Mouse (Mus musculus): Measurements from ENCODE around the gene Lix1l. TPM values are rescaled to one million over a fixed set of nuclear protein-coding genes. Genes with fewer than 3 reads are reported as not detected.
"Not testable (repeated sequence)": the region's sequence is repeated elsewhere in the genome, so short reads cannot be mapped to it uniquely, and the experiment has no call there.

The Lix1l gene
- polyA plus RNA-seq, 2 experiments from 2014 or later = 0.41 to 0.77 TPM

DNA sequence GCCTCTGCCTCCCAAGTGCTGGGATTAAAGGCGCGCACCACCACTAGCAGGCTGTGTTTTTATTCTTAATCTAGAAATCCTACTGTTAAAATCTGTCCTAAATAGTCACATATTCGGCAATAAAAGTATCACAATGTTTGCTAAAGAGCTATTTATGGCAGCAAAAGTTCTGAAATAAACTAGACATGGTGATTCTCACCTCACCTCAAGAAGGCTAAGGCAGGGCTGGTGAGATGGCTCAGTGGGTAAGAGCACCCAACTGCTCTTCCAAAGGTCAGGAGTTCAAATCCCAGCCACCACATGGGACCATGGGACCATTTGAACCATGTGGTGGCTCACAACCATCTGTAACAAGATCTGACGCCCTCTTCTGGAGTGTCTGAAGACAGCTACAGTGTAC, 10.3 kb upstream of the Lix1l start:
- no peak for ATAC-seq

DNA sequence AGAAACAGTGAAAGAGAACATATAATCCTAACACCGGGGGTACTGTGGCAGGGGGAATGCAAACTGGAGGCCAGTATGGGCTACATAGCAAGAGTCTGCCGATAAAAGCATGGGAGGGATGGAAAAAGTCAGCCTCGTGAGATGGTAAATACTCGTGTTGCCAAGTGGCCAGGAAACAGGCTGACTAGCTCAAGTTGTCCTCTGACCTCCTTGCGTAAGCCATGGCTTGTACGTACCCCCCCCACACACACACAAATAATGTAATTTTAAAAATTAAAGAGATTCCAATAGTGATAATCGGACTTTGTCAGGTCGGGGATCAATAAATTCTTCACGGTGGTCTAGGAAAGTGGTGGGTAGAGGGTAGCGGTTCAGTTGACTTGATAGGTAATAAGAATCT, 7.6 kb upstream of the Lix1l start:
- peak; percentile 18 for ATAC-seq

GRCm38 (mm10) chr3:96593790-96594560, 7.0 kb upstream of the Lix1l start, which contains the start of gene Polr3gl:
Polr3gl (minus strand) TSS chr3:96594181.
- ATAC-seq = peak; percentile 91

DNA sequence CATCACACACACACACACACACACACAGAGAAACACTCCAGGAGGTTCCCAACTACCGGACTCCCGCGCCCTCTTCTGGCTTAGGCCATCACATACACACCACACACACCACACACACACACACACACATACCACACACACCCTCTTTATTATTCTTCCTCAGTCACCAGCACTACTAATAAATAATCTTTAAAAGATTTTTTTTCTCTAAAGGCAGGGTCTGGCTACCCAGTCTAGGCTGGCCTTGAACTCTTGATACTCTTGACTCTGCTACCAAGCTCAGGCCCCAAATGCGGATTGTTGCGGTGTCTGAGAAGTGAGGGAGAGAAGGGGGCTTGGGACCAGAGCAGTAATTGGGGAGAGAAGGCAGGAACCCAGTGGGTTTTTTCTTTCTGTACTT, 6.1 kb upstream of the Lix1l start:
- ATAC-seq = no peak

- ATAC-seq = no peak
Observed at GRCm38 (mm10) chr3:96595661-96596060, 5.3 kb upstream of the Lix1l start.

GRCm38 (mm10) chr3:96596228-96596707, 4.7 kb upstream of the Lix1l start, which contains the start of gene Ankrd34a:
Ankrd34a (plus strand) TSS chr3:96596636.
- no peak for ATAC-seq

DNA sequence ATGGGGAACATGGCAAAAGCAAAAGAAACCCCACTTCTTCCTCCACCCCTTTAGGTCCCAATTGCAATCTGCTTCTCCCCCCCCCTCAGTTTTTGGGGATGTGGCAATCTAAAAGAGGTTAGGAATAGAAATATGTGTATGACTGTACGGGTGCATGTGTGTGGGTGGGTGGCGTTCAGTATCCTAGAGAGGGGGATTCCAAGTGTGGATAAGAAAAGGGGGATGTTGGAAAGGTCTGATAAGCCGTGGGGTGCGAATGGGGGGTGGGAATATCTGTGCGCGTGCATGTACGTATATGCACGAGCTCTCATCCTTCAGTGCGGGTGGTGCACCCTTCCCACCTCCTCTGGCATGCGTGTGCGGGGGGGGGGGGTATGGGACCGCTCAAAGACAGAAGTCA, 4.1 kb upstream of the Lix1l start:
- ATAC-seq = no peak

GRCm38 (mm10) chr3:96597435-96597891, 3.5 kb upstream of the Lix1l start:
- ATAC-seq = no peak

DNA sequence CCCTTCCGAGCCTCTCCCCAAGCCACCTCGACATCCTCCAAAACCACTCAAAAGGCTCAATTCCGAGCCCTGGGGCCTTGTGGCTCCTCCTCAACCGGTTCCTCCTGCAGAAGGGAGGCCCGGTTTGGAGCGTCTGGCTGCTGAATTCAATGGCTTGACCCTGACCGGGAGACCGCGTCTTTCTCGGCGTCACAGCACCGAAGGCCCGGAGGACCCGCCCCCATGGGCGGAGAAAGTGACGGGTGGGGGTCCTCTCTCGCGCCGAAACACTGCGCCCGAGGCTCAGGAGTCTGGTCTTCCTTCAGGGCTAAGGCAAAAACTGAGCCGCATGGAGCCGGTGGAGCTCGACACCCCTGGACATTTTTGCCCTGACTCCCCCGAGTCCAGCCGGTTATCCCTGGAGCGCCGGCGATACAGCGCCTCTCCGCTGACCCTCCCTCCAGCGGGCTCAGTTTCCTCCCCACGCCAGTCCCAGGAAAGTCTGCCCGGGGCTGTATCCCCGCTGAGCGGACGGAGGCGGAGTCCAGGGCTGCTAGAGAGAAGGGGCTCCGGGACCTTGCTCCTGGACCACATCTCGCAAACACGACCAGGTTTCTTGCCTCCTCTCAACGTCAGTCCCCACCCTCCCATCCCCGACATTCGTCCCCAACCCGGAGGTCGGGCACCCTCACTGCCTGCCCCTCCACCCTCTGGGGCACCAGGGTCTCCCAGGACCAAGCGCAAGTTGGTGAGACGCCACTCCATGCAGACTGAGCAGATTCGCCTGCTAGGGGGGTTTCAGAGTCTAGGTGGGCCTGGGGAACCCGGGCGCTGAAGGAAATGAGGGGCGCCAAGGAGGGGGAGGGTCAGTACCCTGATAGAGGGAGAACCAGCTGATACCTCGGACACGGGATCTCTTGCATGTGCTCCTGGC, 2.5 kb upstream of the Lix1l start:
- no peak for ATAC-seq

- no peak for ATAC-seq
Observed at GRCm38 (mm10) chr3:96599069-96599393, 1.9 kb upstream of the Lix1l start.

- ATAC-seq = no peak
Observed at GRCm38 (mm10) chr3:96599411-96599810, 1.5 kb upstream of the Lix1l start.

- ATAC-seq = no peak
Observed at GRCm38 (mm10) chr3:96601251-96601787, 370 bp downstream of the Lix1l start.

- no peak for ATAC-seq
Observed at GRCm38 (mm10) chr3:96601941-96602703, 1.2 kb downstream of the Lix1l start.

DNA sequence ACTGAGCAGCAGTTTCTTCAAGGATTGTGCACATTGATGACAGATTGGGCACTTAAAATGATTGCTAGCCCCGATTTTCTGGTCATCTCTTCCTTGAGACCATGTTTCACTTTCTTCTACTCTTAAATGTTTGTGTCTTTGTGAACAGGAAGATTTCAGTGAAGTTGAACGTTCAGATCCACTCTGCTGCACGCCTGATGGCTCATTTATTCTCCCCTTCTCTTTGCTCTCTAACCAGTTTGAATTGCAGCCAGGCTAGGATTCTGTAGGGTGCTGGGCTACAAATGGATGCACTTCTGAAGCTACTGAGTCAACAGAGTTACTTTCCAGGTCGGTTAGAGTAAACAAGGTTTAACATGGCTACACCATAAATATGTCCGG, 1.7 kb downstream of the Lix1l start:
- no peak for ATAC-seq

DNA sequence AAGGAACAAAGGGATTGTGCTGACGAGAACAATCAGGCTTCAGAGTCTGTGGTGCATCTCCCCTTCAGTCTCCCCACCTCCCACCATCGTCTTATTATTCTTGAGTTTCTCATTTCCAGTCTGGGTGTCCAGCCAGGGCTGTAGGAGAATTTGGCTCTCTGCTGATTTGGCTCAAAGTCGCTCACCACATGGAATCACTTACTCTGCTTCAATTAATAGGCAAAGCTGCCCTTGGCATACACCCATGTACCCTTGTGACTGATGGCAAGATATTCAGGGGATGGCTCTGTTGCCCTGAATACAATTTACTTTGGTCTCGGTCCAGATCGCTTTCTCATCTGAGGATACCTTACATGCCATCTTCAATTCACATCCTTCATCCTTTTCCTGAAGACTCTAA, 2.4 kb downstream of the Lix1l start:
- ATAC-seq = no peak

DNA sequence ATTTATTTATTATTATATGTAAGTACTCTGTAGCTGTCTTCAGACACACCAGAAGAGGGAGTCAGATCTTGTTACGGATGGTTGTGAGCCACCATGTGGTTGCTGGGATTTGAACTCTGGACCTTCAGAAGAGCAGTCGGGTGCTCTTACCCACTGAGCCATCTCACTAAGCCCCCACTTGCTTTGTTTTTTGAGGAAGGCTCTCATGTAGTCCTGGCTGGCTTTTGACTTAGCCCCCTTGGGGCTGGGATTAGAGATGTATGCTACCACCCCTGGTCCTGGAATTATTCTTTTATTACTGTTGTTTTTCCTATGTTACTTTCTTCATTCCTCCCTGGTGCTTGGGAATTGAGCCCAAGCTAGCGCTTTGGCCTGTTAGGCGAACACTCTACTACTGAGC, 5.1 kb downstream of the Lix1l start:
- not testable (repeated sequence) for ATAC-seq

DNA sequence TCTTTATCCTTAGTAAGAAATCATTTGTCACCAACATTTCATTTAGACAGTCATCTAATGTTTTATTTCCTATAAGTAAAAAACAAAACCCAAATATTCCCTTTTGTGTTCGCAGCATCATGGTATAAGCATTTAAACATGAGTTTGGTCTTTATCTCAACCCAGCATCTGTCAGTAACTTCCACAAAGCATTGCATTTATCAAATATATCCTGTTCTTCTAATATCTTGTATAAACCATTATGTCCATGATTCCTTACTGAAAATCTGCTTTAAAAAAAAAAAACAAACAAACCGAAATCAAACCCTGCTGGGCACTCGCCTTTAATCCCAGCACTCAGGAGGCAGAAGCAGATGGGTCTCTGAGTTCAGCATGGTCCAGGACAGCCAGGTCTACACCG, 5.7 kb downstream of the Lix1l start:
- no peak for ATAC-seq

DNA sequence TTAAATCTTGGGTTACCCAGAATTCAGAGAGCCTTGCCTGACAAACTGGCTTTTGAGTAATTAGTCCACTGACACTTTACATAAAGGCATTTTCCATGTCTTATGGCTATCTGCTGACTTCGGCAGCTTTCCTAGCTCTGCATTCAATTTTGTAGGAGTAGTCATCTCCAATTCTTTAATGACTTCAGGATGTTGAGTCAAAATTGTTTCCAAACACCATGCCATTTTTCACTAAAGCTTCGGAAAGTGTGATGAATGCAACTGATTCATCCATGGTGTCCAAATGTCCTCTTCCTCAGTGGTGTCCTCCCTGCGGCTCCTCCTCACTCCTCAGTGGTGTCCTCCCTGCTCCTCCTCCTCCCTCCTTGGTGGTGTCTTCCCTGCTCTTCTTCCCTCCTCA, 17.0 kb downstream of the Lix1l start:
- ATAC-seq = no peak

- ATAC-seq = no peak
Observed at GRCm38 (mm10) chr3:96623201-96623600, 22.3 kb downstream of the Lix1l start.

DNA sequence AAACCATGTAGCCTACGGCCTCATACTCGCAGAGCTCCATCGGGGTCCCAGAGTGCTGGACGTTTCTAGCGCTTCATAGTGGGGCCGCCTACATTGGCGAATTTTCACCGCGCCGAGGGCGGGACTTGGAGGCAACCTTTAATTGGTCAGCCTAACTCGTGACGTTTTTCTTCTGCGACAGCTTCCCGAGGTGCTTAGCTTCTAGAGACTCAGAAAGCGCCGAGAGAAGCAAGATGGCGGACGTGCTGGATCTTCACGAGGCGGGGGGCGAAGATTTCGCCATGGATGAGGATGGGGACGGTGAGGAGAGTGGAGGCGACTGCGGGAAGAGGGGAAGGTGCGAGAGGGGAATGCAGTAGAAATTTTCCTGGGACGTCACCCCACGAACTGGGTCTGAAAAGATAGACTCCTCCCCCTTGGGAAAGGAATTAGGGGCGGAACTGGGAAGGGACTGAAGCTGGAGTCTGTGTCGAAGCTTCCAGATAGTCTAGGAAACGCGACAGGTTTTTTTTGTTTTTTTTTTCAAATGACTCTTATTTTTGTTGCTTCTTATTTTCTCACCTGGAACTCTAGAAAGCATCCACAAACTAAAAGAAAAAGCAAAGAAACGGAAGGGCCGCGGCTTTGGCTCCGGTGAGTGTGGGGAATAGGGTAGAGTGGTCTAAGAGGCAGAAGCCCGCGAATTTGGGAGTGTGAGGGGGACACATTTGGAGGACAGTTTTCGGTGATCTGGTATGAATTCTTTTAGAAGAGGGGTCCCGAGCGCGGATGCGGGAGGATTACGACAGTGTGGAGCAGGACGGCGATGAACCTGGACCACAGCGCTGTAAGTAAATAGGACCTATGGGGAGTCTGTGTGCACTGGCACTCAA, 29.0 kb downstream of the Lix1l start, which contains the start of gene Rbm8a:
Gene Rbm8a, plus strand, starts transcription at position 205 of the 872 bp plus-strand sequence.
- peak; percentile 99 for ATAC-seq

GRCm38 (mm10) chr3:96632058-96632457, 31.1 kb downstream of the Lix1l start:
- no peak for ATAC-seq

All from CD4-positive, CD25-positive, alpha-beta regulatory T cell, adult 4 months (primary cell).